Mouse (Mus musculus) midbrain, postnatal 0 days (tissue): ENCODE results near the gene Itpr1. TPM values are rescaled to one million over a fixed set of nuclear protein-coding genes. Genes with fewer than 3 reads are reported as not detected.

Experiments used
- ATAC-seq: fragments of 200-750 bp; cut with Nextera tagmentation; 2 replicates; pipeline ENCODE4 v1.8.0; 2017; ENCODE audit warnings: moderate number of reproducible peaks, mild to moderate bottlenecking, moderate TSS enrichment, moderate library complexity; ENCODE audit not compliant: low FRiP score
- DNase-seq: peaks from one replicate; pipeline ENCODE4 v3.0.0-alpha.2; 2015; ENCODE audit warnings: low spot score
- H3K27ac ChIP-seq: fragments of 300-500 bp; sonication (generic); 2 replicates; pipeline ENCODE4 v1.5.1; 2014; ENCODE audit warnings: low read depth, mild to moderate bottlenecking, low read length, mixed read lengths
- H3K27me3 ChIP-seq: fragments of 300-500 bp; sonication (generic); 2 replicates; pipeline ENCODE4 v1.6.1; 2014; ENCODE audit warnings: low read length, control low read depth, mixed read lengths; ENCODE audit not compliant: insufficient read depth
- H3K36me3 ChIP-seq: fragments of 300-500 bp; sonication (generic); 2 replicates; pipeline ENCODE4 v1.6.1; 2014; ENCODE audit warnings: low read length, control low read depth, mixed read lengths; ENCODE audit not compliant: insufficient read depth
- H3K4me1 ChIP-seq: fragments of 300-500 bp; sonication (generic); 2 replicates; pipeline ENCODE4 v1.6.1; 2014; ENCODE audit warnings: mild to moderate bottlenecking, control low read depth, antibody characterized with exemption, low read length, mixed read lengths; ENCODE audit not compliant: insufficient read depth
- H3K4me2 ChIP-seq: fragments of 300-500 bp; sonication (generic); 2 replicates; pipeline ENCODE4 v1.6.1; 2014; ENCODE audit warnings: low read depth, mild to moderate bottlenecking, low read length, mixed read lengths; ENCODE audit not compliant: poor library complexity, severe bottlenecking
- H3K4me3 ChIP-seq: fragments of 300-500 bp; sonication (generic); 2 replicates; pipeline ENCODE4 v1.5.1; 2014; ENCODE audit warnings: low read depth, mild to moderate bottlenecking, low read length, moderate library complexity
- H3K9ac ChIP-seq: fragments of 300-500 bp; sonication (generic); replicated peaks from 2 replicates; pipeline ENCODE4 v1.6.1; 2014; ENCODE audit warnings: mild to moderate bottlenecking, low read length, moderate library complexity, mixed read lengths; ENCODE audit not compliant: poor library complexity, severe bottlenecking
- H3K9me3 ChIP-seq: fragments of 300-500 bp; sonication (generic); 2 replicates; pipeline ENCODE4 v1.6.1; 2016; ENCODE audit warnings: low read length, control low read depth
- CTCF ChIP-seq: IDR thresholded peaks from 2 replicates; pipeline ENCODE4 v1.5.1; 2016; ENCODE audit warnings: antibody characterized with exemption, mild to moderate bottlenecking
- WGBS: fragments of 180-500 bp; shearing (Covaris S2); extraction: QIAGEN DNeasy Blood & Tissue Kit; methylation state at CpG from one replicate; pipeline ENCODE4 v1.1.7; 2014; 5-methylcytosine and 5-hydroxymethylcytosine counted together
- polyA plus RNA-seq: library from polyadenylated mRNA; unstranded; fragments of >200 nt; fragmentation: Nextera tagmentation; extraction: Ambion mirVana; gene quantifications from 2 replicates; pipeline ENCODE4 v1.2.1, GENCODE M21; 2015
- total RNA-seq: library from RNA; depleted of rRNA; stranded (reverse); fragments of >200 nt; gene quantifications from 2 replicates; pipeline ENCODE4 v1.2.3, GENCODE M21; 2014

Itpr1 gene
- total and polyA plus RNA-seq, 2 experiments from 2014 or later: 3.3 to 23.2 TPM

- DNase-seq: no peak
- no peak overlapping the region for H3K27ac ChIP-seq
- no peak overlapping the region for H3K9ac ChIP-seq
- H3K9me3 ChIP-seq: no peaks in the 10 kb centered on the region
- H3K4me1 ChIP-seq: no peaks in the 10 kb centered on the region
- ATAC-seq: no peak
- no peak for TF ChIP-seq CTCF
- no peaks in the 10 kb centered on the region for H3K36me3 ChIP-seq
- no peak overlapping the region for H3K4me2 ChIP-seq
- no peaks in the 10 kb centered on the region for H3K27me3 ChIP-seq
- WGBS: 81% methylated on average over 6 of the region's 6 CpGs
- H3K4me3 ChIP-seq: no peak overlapping the region
Observed at GRCm38 (mm10) chr6:108327561-108327960, 114.7 kb downstream of the Itpr1 start.

- WGBS: 86% methylated on average over 7 of the region's 7 CpGs
- Histone ChIP-seq H3K27me3 (no peaks in the 10 kb centered on the region), H3K4me1 (no peaks in the 10 kb centered on the region), H3K4me2 (no peak overlapping the region), H3K9ac (no peak overlapping the region), H3K36me3 (no peaks in the 10 kb centered on the region), H3K4me3 (no peak overlapping the region), H3K9me3 (no peaks in the 10 kb centered on the region), H3K27ac (no peak overlapping the region)
- TF ChIP-seq CTCF: no peak
- ATAC-seq: no peak
- DNase-seq: no peak
Observed at GRCm38 (mm10) chr6:108328296-108328695, 115.4 kb downstream of the Itpr1 start.

- Histone ChIP-seq H3K4me1 (0 out of 2 replicates have a peak, but pooled peaks cover 3% of the 10 kb centered on the region), H3K36me3 (no peaks in the 10 kb centered on the region), H3K4me2 (no peak overlapping the region), H3K27ac (no peak overlapping the region), H3K9me3 (no peaks in the 10 kb centered on the region), H3K4me3 (no peak overlapping the region), H3K27me3 (no peaks in the 10 kb centered on the region), H3K9ac (no peak overlapping the region)
- 84% methylated on average over 8 of the region's 8 CpGs for WGBS
- DNase-seq: no peak
- no peak for ATAC-seq
- no peak for TF ChIP-seq CTCF
Observed at GRCm38 (mm10) chr6:108330461-108330860, 117.6 kb downstream of the Itpr1 start.

- H3K4me3 ChIP-seq: no peak overlapping the region
- no peak overlapping the region for H3K9ac ChIP-seq
- no peak for ATAC-seq
- H3K27me3 ChIP-seq: no peaks in the 10 kb centered on the region
- 79% methylated on average over 3 of the region's 3 CpGs for WGBS
- DNase-seq: no peak
- no peak for TF ChIP-seq CTCF
- peaks cover 3% of the 10 kb centered on the region; the same call in 1 of the 2 replicates for H3K4me1 ChIP-seq
- no peaks in the 10 kb centered on the region for H3K9me3 ChIP-seq
- H3K27ac ChIP-seq: no peak overlapping the region
- H3K4me2 ChIP-seq: no peak overlapping the region
- H3K36me3 ChIP-seq: no peaks in the 10 kb centered on the region
Observed at GRCm38 (mm10) chr6:108331268-108331667, 118.4 kb downstream of the Itpr1 start.

GRCm38 (mm10) chr6:108334059-108334458 lies 121.2 kb downstream of the Itpr1 start:
- no peak for ATAC-seq
- Histone ChIP-seq H3K9ac (no peak overlapping the region), H3K27ac (no peak overlapping the region), H3K36me3 (no peaks in the 10 kb centered on the region), H3K9me3 (no peaks in the 10 kb centered on the region), H3K4me3 (no peak overlapping the region), H3K4me2 (no peak overlapping the region), H3K4me1 (peaks cover 3% of the 10 kb centered on the region; the same call in 1 of the 2 replicates), H3K27me3 (no peaks in the 10 kb centered on the region)
- DNase-seq: no peak
- whole genome bisulfite sequencing: 83% methylated on average over 3 of the region's 3 CpGs
- TF ChIP-seq CTCF: no peak

- ATAC-seq: 0 out of 2 replicates have a peak, but pooled peaks have one; percentile 38
- no peak overlapping the region for H3K4me3 ChIP-seq
- peak; percentile 28 for DNase-seq
- H3K9me3 ChIP-seq: no peaks in the 10 kb centered on the region
- peaks cover 3% of the 10 kb centered on the region; the same call in 1 of the 2 replicates for H3K4me1 ChIP-seq
- no peak overlapping the region for H3K4me2 ChIP-seq
- no peak overlapping the region for H3K9ac ChIP-seq
- no peaks in the 10 kb centered on the region for H3K27me3 ChIP-seq
- no peak overlapping the region for H3K27ac ChIP-seq
- no peaks in the 10 kb centered on the region for H3K36me3 ChIP-seq
- TF ChIP-seq CTCF: peak; percentile 12; the same call in 1 of the 2 replicates
Observed at GRCm38 (mm10) chr6:108335202-108335823, 122.4 kb downstream of the Itpr1 start.
